Mouse (Mus musculus): ENCODE measurements around the gene D930048N14Rik.
"Not testable (repeated sequence)": the region's sequence is repeated elsewhere in the genome, so short reads cannot be mapped to it uniquely, and the experiment has no call there.

D930048N14Rik gene

GRCm38 (mm10) chr11:51650691-51651515, at the start of gene D930048N14Rik, which contains the start of gene N4bp3:
TSS of gene D930048N14Rik (plus strand) at chr11:51650954.
TSS of gene N4bp3 (minus strand) at chr11:51650842.
- peak; percentile 73 to 84 for DNase-seq

DNA sequence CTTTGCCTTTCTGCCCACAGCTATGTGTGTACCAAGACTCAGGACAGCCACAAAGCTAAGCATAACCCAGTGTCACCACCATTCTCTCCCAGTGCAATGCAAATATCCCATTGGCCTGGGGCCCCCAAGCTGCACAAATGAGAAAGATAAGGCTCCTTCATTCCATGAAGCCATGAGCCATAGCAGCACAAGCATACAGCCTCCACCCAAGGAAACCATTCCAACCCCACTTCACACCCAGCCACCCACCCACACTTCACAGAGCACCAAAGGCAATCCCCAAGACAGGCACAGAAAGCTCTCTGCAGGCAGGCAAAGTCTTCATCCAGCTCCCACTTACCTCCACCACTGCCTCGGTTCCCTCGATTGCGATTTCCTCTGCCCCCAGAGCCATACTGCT, 48.5 kb upstream of the D930048N14Rik start:
- DNase-seq: no peak

GRCm38 (mm10) chr11:51605602-51606446, 44.9 kb upstream of the D930048N14Rik start:
- DNase-seq: peak; percentile 80 to 81

DNA sequence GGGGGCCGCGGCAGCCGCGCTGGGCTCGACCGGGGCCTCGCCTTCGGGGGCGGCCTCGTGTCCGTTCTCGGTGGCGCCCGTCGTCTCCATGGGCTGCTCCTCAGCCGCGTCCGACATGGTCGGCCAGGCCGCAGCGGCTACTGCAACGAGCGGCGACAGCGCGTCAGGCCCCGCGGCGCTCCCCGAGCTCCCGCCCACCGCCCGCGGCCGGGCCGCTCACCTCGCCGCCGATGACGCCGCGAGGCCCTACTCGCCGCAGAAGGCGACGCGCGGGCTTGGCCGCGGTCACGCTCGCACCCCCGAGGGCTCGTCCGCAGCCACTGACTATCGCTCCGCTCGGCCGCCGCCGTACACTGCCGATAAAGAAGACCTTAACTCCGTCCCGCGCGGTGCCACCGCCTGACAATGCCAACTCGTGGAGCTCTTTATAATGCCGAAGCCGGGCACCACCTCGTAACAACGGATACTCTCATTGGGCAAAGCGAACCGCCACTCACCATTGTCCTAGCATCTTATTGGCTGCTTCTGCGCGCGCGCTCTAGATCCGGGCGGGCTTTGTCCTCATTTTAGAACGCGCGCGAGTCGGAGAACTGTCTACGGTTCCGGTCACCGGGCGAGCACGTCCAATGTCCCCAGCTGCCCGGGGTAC, 44.2 kb upstream of the D930048N14Rik start, which contains the start of gene Hnrnpab:
Gene Hnrnpab, minus strand, starts transcription at position 401 of the 649 bp plus-strand sequence.
- peak; percentile 92 to 93 for DNase-seq

GRCm38 (mm10) chr11:51607096-51607738, 43.5 kb upstream of the D930048N14Rik start:
- no peak for DNase-seq

GRCm38 (mm10) chr11:51609266-51609909, 41.4 kb upstream of the D930048N14Rik start:
- no peak for DNase-seq

DNA sequence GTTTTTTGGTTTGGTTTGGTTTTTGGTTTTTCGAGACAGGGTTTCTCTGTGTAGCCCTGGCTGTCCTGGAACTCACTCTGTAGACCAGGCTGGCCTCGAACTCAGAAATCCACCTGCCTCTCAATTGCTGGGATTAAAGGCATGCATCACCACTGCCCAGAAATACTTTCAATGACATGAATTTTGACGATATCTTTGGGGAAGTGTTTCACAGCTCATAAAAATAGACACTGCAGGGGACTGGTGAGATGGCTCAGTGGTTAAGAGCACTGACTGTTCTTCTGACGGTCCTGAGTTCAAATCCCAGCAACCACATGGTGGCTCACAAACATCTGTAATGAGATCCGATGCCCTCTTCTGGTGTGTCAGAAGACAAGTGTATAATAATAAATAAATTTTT, 40.8 kb upstream of the D930048N14Rik start:
- not testable (repeated sequence) for DNase-seq

GRCm38 (mm10) chr11:51614256-51614655, 36.5 kb upstream of the D930048N14Rik start:
- DNase-seq: no peak

GRCm38 (mm10) chr11:51615129-51615528, 35.6 kb upstream of the D930048N14Rik start:
- DNase-seq: no peak

DNA sequence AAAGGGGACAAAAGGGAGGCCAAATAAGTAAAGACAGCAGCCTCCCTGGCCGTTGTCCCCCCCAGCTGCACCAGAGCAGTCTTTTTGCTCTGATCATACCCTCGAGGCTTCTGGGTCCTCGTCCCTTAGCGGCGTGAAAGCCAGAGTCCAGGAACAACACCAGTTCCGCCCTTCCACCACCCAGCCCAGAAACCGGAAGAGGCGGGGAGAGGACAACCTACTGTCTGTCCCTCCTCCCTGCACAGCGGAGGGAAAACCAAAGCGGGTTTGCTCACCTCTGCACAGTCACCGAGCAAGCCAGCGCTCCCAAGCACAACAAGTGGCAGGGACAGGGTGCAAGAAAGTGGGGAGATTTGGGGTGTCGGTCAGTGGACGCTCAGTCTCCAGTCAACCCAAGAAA, 35.2 kb upstream of the D930048N14Rik start:
- DNase-seq: peak; percentile 56 to 63

DNA sequence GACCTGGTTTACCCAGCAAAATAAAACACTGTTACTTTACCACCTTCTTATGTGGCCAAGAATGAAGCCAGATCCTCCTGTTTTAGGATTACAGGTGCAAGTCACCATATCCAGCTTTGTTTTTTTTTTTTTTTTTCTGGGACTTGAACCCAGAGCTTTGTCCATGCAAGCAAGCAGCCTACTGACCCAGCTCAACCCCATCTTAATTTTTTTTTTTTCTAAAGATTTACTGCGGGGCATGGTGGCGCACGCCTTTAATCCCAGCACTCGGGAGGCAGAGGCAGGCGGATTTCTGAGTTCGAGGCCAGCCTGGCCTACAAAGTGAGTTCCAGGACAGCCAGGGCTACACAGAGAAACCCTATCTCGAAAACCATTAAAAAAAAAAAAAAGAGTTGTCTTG, 34.6 kb upstream of the D930048N14Rik start:
- not testable (repeated sequence) for DNase-seq

- DNase-seq: peak in 1 of 2 experiments; percentile 67
Measured at GRCm38 (mm10) chr11:51617693-51618092, 33.1 kb upstream of the D930048N14Rik start.

DNA sequence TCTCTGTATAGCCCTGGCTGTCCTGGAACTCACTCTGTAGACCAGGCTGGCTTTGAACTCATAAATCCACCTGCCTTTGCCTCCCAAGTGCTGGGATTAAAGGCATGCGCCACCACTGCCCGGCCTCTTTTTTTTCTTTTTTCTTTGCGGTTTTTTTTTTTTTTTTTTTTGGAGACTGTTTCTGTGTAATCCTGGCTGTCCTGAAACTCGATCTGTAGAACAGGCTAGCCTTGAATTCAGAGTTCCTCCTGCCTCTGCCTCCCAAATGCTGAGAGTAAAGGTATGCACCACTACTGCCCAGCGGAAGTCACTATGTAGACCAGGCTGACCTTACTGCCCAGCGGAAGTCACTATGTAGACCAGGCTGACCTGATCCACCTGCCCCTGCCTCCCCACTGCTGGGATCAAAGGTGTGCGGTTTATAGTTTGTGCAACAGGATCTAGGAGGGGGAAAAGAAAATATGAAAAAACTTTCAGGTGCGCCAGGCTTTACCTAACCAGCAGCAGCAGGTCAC, 31.8 kb upstream of the D930048N14Rik start:
- no peak for DNase-seq

- peak; percentile 74 to 86 for DNase-seq
Measured at GRCm38 (mm10) chr11:51619409-51620060, 31.2 kb upstream of the D930048N14Rik start, which contains the start of gene Nhp2. TSS of gene Nhp2 (plus strand) at chr11:51619735.

- no peak for DNase-seq
Measured at GRCm38 (mm10) chr11:51620084-51620483, 30.7 kb upstream of the D930048N14Rik start.

DNA sequence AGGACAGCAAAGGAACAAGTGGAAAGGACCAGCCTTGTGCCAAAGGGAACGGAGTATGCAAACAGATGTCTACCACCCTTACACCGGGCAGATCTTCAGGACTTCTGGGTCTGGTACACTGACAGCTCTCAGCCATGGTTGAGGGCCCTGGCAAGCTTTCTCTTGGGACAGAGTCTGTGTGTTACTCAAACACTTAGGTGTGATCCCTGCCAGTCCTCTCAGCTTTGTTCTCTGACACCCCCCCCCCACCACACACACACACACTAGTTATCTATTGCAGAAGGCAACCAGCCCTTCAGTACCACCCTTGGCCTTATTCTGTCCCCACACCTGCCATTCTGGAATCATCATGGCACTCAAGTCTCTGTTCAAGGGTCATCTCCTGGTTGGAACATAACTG, 29.0 kb upstream of the D930048N14Rik start:
- no peak for DNase-seq

DNA sequence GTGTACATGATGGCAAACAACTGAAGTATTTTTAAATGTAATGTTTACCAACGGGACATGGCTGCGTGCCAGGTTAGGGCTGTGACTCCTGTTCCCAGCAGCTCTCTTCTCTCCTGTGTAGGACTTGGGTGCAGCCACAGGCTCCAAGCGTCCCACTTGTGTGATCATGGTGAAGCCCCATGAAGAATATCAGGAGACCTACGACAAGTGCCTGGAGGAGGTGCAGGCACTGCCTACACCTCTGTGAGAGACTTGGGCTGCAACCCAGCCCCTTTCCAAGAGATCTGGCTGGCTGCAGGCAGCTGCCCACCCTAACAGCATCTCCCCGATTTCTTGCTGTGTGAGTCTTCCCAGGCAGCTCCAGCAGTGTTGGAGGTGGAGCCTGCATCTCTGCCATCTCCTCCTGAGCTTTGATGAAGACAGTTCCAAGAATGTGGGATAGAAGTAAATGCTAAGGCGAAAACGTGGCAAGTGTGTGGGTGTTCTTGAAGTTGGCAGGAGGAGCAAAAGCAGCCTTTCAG, 27.7 kb upstream of the D930048N14Rik start:
- no peak for DNase-seq

DNA sequence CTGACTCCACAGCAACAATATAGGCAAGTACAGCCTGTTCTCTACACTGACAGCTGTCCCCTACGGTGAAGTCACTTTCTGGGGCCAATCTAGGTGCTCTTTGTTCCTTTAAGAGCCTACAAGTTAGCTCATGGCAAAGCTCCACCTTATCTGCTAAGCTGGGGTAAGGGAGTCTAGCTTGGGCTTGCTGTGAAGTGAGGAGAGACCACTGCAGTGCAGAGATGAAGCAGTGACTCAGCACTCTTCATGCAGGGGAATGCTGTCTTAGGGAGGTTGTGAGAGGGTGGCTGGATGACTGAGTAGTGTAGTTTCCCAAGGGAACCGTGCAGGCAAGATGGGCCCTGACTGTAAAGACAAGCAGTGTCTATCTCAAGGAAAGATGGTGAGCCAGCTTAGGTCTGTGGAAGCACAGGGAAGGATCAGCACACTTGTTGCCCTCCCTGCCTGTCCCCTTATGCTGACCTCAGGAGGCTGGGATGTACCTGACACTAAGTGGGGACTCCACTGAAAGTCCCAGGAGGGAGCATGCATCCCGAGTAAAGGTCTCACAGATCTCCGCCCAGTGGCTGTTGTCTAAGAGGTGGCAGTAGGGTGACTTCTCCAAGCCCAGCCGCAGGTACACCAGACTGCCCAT, 25.4 kb upstream of the D930048N14Rik start:
- DNase-seq: no peak

DNA sequence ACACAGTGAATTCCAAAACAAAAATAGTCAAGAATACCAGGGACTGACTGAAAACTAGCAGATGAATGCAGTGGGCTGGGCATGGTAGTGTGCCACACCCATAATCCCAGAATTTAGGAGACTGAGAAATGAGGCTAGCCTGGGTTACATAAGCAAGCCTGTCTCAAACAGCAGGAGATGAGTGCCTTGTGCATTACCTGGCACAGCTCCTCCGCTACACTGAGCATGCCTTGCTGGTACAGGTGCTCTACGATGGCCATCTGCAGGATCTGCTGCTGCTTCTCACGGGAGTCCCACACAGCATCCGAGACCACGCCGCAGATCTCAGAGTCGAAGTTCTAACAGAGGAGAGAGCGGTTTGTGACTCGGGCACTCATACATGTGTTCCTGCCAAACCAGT, 23.3 kb upstream of the D930048N14Rik start:
- no peak for DNase-seq

DNA sequence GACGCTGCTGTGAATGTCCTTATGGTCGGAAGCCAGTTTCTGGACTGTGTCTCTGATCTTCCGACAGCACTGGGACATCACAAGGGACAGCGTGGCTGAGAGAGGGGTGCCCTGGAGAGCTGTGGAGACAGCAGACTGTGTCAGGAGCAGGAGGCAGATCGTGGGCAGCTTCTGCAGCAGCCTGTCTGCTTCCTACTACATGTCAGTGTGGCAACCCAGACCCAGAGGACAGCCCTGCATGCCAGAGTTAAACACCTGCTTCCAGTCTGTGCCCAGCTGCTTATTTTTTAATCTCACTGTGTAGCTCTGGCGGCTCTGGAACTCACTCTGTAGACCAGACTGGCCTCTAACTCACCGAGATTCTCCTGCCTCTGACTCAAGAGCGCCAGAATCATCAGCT, 22.8 kb upstream of the D930048N14Rik start:
- no peak for DNase-seq
